Mouse (Mus musculus) neural tube, embryonic 15.5 days (tissue): ENCODE results near the gene Upk1b. TPM values are rescaled to one million over a fixed set of nuclear protein-coding genes. Genes with fewer than 3 reads are reported as not detected.
"Not testable (repeated sequence)": the region's sequence is repeated elsewhere in the genome, so short reads cannot be mapped to it uniquely, and the experiment has no call there.

Experiments
- ATAC-seq: fragments of 200-750 bp; cut with Nextera tagmentation; 2 replicates; pipeline ENCODE4 v1.8.0; 2017; ENCODE audit warnings: mild to moderate bottlenecking, moderate TSS enrichment, moderate library complexity; ENCODE audit not compliant: low FRiP score
- H3K27ac ChIP-seq: fragments of 300-500 bp; sonication (generic); replicated peaks from 2 replicates; pipeline ENCODE4 v1.5.1; 2015; ENCODE audit warnings: mild to moderate bottlenecking, inconsistent platforms
- H3K27me3 ChIP-seq: fragments of 300-500 bp; sonication (generic); replicated peaks from 2 replicates; pipeline ENCODE4 v1.6.1; 2015; ENCODE audit warnings: inconsistent platforms
- H3K36me3 ChIP-seq: fragments of 300-500 bp; sonication (generic); 2 replicates; pipeline ENCODE4 v1.6.1; 2015; ENCODE audit warnings: inconsistent platforms
- H3K4me1 ChIP-seq: fragments of 300-500 bp; sonication (generic); 2 replicates; pipeline ENCODE4 v1.6.1; 2015; ENCODE audit warnings: inconsistent platforms
- H3K4me2 ChIP-seq: fragments of 300-500 bp; sonication (generic); 2 replicates; pipeline ENCODE4 v1.6.1; 2015; ENCODE audit warnings: inconsistent platforms, mild to moderate bottlenecking, moderate library complexity
- H3K4me3 ChIP-seq: fragments of 300-500 bp; sonication (generic); replicated peaks from 2 replicates; pipeline ENCODE4 v1.5.1; 2015; ENCODE audit warnings: mild to moderate bottlenecking, inconsistent platforms
- H3K9ac ChIP-seq: fragments of 300-500 bp; sonication (generic); replicated peaks from 2 replicates; pipeline ENCODE4 v1.6.1; 2015; ENCODE audit warnings: mild to moderate bottlenecking, inconsistent platforms
- H3K9me3 ChIP-seq: fragments of 300-500 bp; sonication (generic); replicated peaks from 2 replicates; pipeline ENCODE4 v1.6.1; 2016; ENCODE audit warnings: inconsistent platforms
- WGBS: fragments of 180-500 bp; shearing (Covaris S2); methylation state at CpG from one replicate; pipeline ENCODE4 v1.1.7; 2015; ENCODE audit warnings: mixed read lengths; 5-methylcytosine and 5-hydroxymethylcytosine counted together
- polyA plus RNA-seq: library from polyadenylated mRNA; unstranded; fragments of >200 nt; fragmentation: Nextera tagmentation; extraction: Ambion mirVana; gene quantifications from 2 replicates; pipeline ENCODE4 v1.2.1, GENCODE M21; 2015

Upk1b gene
- polyA plus RNA-seq, result 0.97 and 2.2 TPM in 2 replicates

- Histone ChIP-seq H3K36me3 (no peaks in the 10 kb centered on the region), H3K9ac (no peak within 1 kb of the TSS), H3K27ac (no peak within 1 kb of the TSS), H3K4me1 (no peaks in the 10 kb centered on the region), H3K27me3 (no peaks in the 10 kb centered on the region), H3K4me3 (no peak within 1 kb of the TSS), H3K4me2 (no peak within 1 kb of the TSS), H3K9me3 (no peaks in the 10 kb centered on the region)
- WGBS, result 60% methylated on average over 10 of the region's 10 CpGs
- ATAC-seq, result no peak
Observed at GRCm38 (mm10) chr16:38800091-38800490, at the start of gene Upk1b. Gene Upk1b (minus strand): TSS chr16:38800328.

- no peak for ATAC-seq
- 91% methylated on average over 3 of the region's 3 CpGs for WGBS
- Histone ChIP-seq H3K4me3 (no peak within 1 kb of the TSS), H3K4me1 (no peaks in the 10 kb centered on the region), H3K36me3 (no peaks in the 10 kb centered on the region), H3K9me3 (no peaks in the 10 kb centered on the region), H3K27me3 (no peaks in the 10 kb centered on the region), H3K4me2 (no peak within 1 kb of the TSS), H3K9ac (no peak within 1 kb of the TSS), H3K27ac (no peak within 1 kb of the TSS)
Observed at GRCm38 (mm10) chr16:38828649-38829048, 28.5 kb upstream of the Upk1b start, which contains the start of gene 4930435E12Rik. Gene 4930435E12Rik (minus strand): TSS chr16:38828749.

GRCm38 (mm10) chr16:38812521-38812920 is 12.4 kb upstream of the Upk1b start:
- no peak for ATAC-seq
- 28% methylated on average over 8 of the region's 8 CpGs for WGBS
- H3K9ac ChIP-seq, result no peak overlapping the region
- no peak overlapping the region for H3K27ac ChIP-seq
- no peaks in the 10 kb centered on the region for H3K27me3 ChIP-seq
- H3K9me3 ChIP-seq, result no peaks in the 10 kb centered on the region
- H3K4me3 ChIP-seq, result no peak overlapping the region
- H3K4me2 ChIP-seq, result no peak overlapping the region
- H3K4me1 ChIP-seq, result peaks cover 6% of the 10 kb centered on the region
- no peaks in the 10 kb centered on the region for H3K36me3 ChIP-seq

- WGBS, result 85% methylated on average over 5 of the region's 5 CpGs
- Histone ChIP-seq H3K27ac (no peak overlapping the region), H3K4me3 (no peak overlapping the region), H3K4me2 (no peak overlapping the region), H3K9ac (no peak overlapping the region), H3K27me3 (no peaks in the 10 kb centered on the region), H3K9me3 (no peaks in the 10 kb centered on the region), H3K4me1 (no peaks in the 10 kb centered on the region), H3K36me3 (no peaks in the 10 kb centered on the region)
- no peak for ATAC-seq
Observed at GRCm38 (mm10) chr16:38810196-38810595, 10.1 kb upstream of the Upk1b start.

GRCm38 (mm10) chr16:38807796-38808195 is 7.7 kb upstream of the Upk1b start:
- WGBS, result 88% methylated on average over 5 of the region's 5 CpGs

GRCm38 (mm10) chr16:38798957-38799450 is 1.1 kb downstream of the Upk1b start:
- ATAC-seq, result no peak
- H3K4me1 ChIP-seq, result no peaks in the 10 kb centered on the region
- no peaks in the 10 kb centered on the region for H3K9me3 ChIP-seq
- WGBS, result 83% methylated on average over 3 of the region's 3 CpGs
- H3K36me3 ChIP-seq, result no peaks in the 10 kb centered on the region
- no peak overlapping the region for H3K9ac ChIP-seq
- no peak overlapping the region for H3K4me2 ChIP-seq
- H3K27ac ChIP-seq, result no peak overlapping the region
- H3K27me3 ChIP-seq, result no peaks in the 10 kb centered on the region
- H3K4me3 ChIP-seq, result no peak overlapping the region

More at GRCm38 (mm10) chr16:38807796-38808195, 7.7 kb upstream of the Upk1b start:
- not testable (repeated sequence) for ATAC-seq, H3K4me1 ChIP-seq, H3K27me3 ChIP-seq, H3K4me3 ChIP-seq, H3K4me2 ChIP-seq, H3K9ac ChIP-seq, H3K9me3 ChIP-seq, H3K36me3 ChIP-seq, H3K27ac ChIP-seq

GRCm38 (mm10) chr16:38793120-38793519 is 7.0 kb downstream of the Upk1b start:
- 85% methylated on average over 6 of the region's 6 CpGs for WGBS
- no peak for ATAC-seq
- Histone ChIP-seq H3K4me1 (no peaks in the 10 kb centered on the region), H3K9ac (no peak overlapping the region), H3K9me3 (no peaks in the 10 kb centered on the region), H3K36me3 (no peaks in the 10 kb centered on the region), H3K4me2 (no peak overlapping the region), H3K27me3 (no peaks in the 10 kb centered on the region), H3K27ac (no peak overlapping the region), H3K4me3 (no peak overlapping the region)

- Histone ChIP-seq H3K27ac (no peak overlapping the region), H3K9me3 (no peaks in the 10 kb centered on the region), H3K4me3 (no peak overlapping the region), H3K9ac (no peak overlapping the region), H3K36me3 (no peaks in the 10 kb centered on the region), H3K4me1 (no peaks in the 10 kb centered on the region), H3K27me3 (no peaks in the 10 kb centered on the region), H3K4me2 (no peak overlapping the region)
- 90% methylated on average over 3 of the region's 3 CpGs for WGBS
- ATAC-seq, result no peak
Observed at GRCm38 (mm10) chr16:38789966-38790365, 10.2 kb downstream of the Upk1b start.

- Histone ChIP-seq H3K27me3 (no peaks in the 10 kb centered on the region), H3K4me3 (no peak overlapping the region), H3K36me3 (no peaks in the 10 kb centered on the region), H3K4me1 (no peaks in the 10 kb centered on the region), H3K27ac (no peak overlapping the region), H3K9ac (no peak overlapping the region), H3K9me3 (no peaks in the 10 kb centered on the region), H3K4me2 (no peak overlapping the region)
- ATAC-seq, result no peak
- 86% methylated on average over 2 of the region's 2 CpGs for WGBS
Observed at GRCm38 (mm10) chr16:38789016-38789415, 11.1 kb downstream of the Upk1b start.

GRCm38 (mm10) chr16:38785301-38785700 is 14.8 kb downstream of the Upk1b start:
- no peak overlapping the region for H3K27ac ChIP-seq
- 92% methylated on average over 7 of the region's 7 CpGs for WGBS
- H3K27me3 ChIP-seq, result no peaks in the 10 kb centered on the region
- H3K4me3 ChIP-seq, result no peak overlapping the region
- H3K9ac ChIP-seq, result no peak overlapping the region
- no peaks in the 10 kb centered on the region for H3K9me3 ChIP-seq
- no peaks in the 10 kb centered on the region for H3K36me3 ChIP-seq
- H3K4me1 ChIP-seq, result no peaks in the 10 kb centered on the region
- H3K4me2 ChIP-seq, result no peak overlapping the region
- no peak for ATAC-seq

GRCm38 (mm10) chr16:38782524-38783067 is 17.5 kb downstream of the Upk1b start:
- H3K4me1 ChIP-seq, result no peaks in the 10 kb centered on the region
- no peak for ATAC-seq
- no peak overlapping the region for H3K4me2 ChIP-seq
- no peaks in the 10 kb centered on the region for H3K9me3 ChIP-seq
- H3K4me3 ChIP-seq, result no peak overlapping the region
- H3K27me3 ChIP-seq, result no peaks in the 10 kb centered on the region
- H3K27ac ChIP-seq, result no peak overlapping the region
- H3K9ac ChIP-seq, result no peak overlapping the region
- 53% methylated on average over 2 of the region's 2 CpGs for WGBS
- H3K36me3 ChIP-seq, result no peaks in the 10 kb centered on the region

- 73% methylated on average over 2 of the region's 2 CpGs for WGBS
- Histone ChIP-seq H3K27me3 (no peaks in the 10 kb centered on the region), H3K4me3 (no peak overlapping the region), H3K4me2 (no peak overlapping the region), H3K9me3 (no peaks in the 10 kb centered on the region), H3K4me1 (no peaks in the 10 kb centered on the region), H3K9ac (no peak overlapping the region), H3K27ac (no peak overlapping the region), H3K36me3 (no peaks in the 10 kb centered on the region)
- ATAC-seq, result no peak
Observed at GRCm38 (mm10) chr16:38781946-38782345, 18.2 kb downstream of the Upk1b start.
